Mouse (Mus musculus) gastrocnemius, postnatal 36 days (tissue): ENCODE results near the gene Klf15. TPM values are rescaled to one million over a fixed set of nuclear protein-coding genes. Genes with fewer than 3 reads are reported as not detected.

Experiments
- DNase-seq, 2 experiments: peaks; one replicate each; pipeline ENCODE4 v3.0.0; 2022
- intact Hi-C: fragments of 180-260 bp; cut with DNase I; formaldehyde crosslinking; loops from one replicate; pipeline ENCODE4 v1.15.1; 2025
- total RNA-seq, 2 experiments: library from RNA; stranded (reverse); gene quantifications; 2 replicates each; pipeline ENCODE4 v1.2.3; 2021

The Klf15 gene
- total RNA-seq, 2 experiments from 2014 or later = 36.6 to 38.0 TPM

- DNase-seq = no peak
- intact Hi-C loops = loop anchor here (2.0 kb wide), 1 partner anchor 46 kb away; no protein-coding TSS in a partner anchor
Measured at GRCm38 (mm10) chr6:90462841-90463227, 458 bp downstream of the Klf15 start.

GRCm38 (mm10) chr6:90463228-90463862 lies 969 bp downstream of the Klf15 start:
- DNase-seq = peak; percentile 87 to 96
- intact Hi-C loops = loop anchor here (2.0 kb wide), 1 partner anchor 45 kb away; no protein-coding TSS in a partner anchor

GRCm38 (mm10) chr6:90463890-90464421 lies 1.6 kb downstream of the Klf15 start:
- intact Hi-C loops = loop anchor here (2.0 kb wide), 1 partner anchor 45 kb away; no protein-coding TSS in a partner anchor
- no peak for DNase-seq

- peak in 1 of 2 experiments; percentile 15 for DNase-seq
- intact Hi-C loops = no loop called here
Measured at GRCm38 (mm10) chr6:90465028-90465640, 2.8 kb downstream of the Klf15 start.

- intact Hi-C loops = no loop called here
Measured at GRCm38 (mm10) chr6:90466079-90466478, 3.7 kb downstream of the Klf15 start.

GRCm38 (mm10) chr6:90466847-90467410 lies 4.6 kb downstream of the Klf15 start:
- intact Hi-C loops = no loop called here
- DNase-seq = no peak

More at GRCm38 (mm10) chr6:90466079-90466478, 3.7 kb downstream of the Klf15 start:
- DNase-seq = peak; percentile 59 to 78

- intact Hi-C loops = no loop called here
- no peak for DNase-seq
Measured at GRCm38 (mm10) chr6:90468216-90468615, 5.8 kb downstream of the Klf15 start.

GRCm38 (mm10) chr6:90469041-90469440 lies 6.7 kb downstream of the Klf15 start:
- intact Hi-C loops = no loop called here
- no peak for DNase-seq

- intact Hi-C loops = no loop called here
- no peak for DNase-seq
Measured at GRCm38 (mm10) chr6:90470255-90470654, 7.9 kb downstream of the Klf15 start.

- peak; percentile 54 to 67 for DNase-seq
- intact Hi-C loops = no loop called here
Measured at GRCm38 (mm10) chr6:90470947-90471541, 8.7 kb downstream of the Klf15 start.

- intact Hi-C loops = no loop called here
- no peak for DNase-seq
Measured at GRCm38 (mm10) chr6:90472079-90472478, 9.7 kb downstream of the Klf15 start.

- peak in 1 of 2 experiments; percentile 49 for DNase-seq
- intact Hi-C loops = no loop called here
Measured at GRCm38 (mm10) chr6:90472697-90473096, 10.3 kb downstream of the Klf15 start.

GRCm38 (mm10) chr6:90473630-90474360 lies 11.4 kb downstream of the Klf15 start:
- intact Hi-C loops = no loop called here
- DNase-seq = no peak

GRCm38 (mm10) chr6:90474361-90474750 lies 12.0 kb downstream of the Klf15 start:
- DNase-seq = no peak
- intact Hi-C loops = no loop called here

GRCm38 (mm10) chr6:90475176-90475853 lies 12.9 kb downstream of the Klf15 start:
- no peak for DNase-seq
- intact Hi-C loops = no loop called here

- intact Hi-C loops = no loop called here
- DNase-seq = no peak
Measured at GRCm38 (mm10) chr6:90475854-90476212, 13.5 kb downstream of the Klf15 start.

GRCm38 (mm10) chr6:90476941-90477518 lies 14.7 kb downstream of the Klf15 start:
- intact Hi-C loops = no loop called here
- peak; percentile 58 for DNase-seq

GRCm38 (mm10) chr6:90484249-90484648 lies 21.9 kb downstream of the Klf15 start:
- intact Hi-C loops = no loop called here
- no peak for DNase-seq

GRCm38 (mm10) chr6:90484876-90485275 lies 22.5 kb downstream of the Klf15 start:
- DNase-seq = no peak
- intact Hi-C loops = no loop called here
